Mouse (Mus musculus) right cerebral cortex, adult 18-20 months (tissue): ENCODE measurements around the gene Sema4c.

ENCODE experiments used
- DNase-seq: peaks from one replicate; pipeline ENCODE4 v3.0.0; 2022; ENCODE audit warnings: mixed read lengths

Sema4c gene

DNA sequence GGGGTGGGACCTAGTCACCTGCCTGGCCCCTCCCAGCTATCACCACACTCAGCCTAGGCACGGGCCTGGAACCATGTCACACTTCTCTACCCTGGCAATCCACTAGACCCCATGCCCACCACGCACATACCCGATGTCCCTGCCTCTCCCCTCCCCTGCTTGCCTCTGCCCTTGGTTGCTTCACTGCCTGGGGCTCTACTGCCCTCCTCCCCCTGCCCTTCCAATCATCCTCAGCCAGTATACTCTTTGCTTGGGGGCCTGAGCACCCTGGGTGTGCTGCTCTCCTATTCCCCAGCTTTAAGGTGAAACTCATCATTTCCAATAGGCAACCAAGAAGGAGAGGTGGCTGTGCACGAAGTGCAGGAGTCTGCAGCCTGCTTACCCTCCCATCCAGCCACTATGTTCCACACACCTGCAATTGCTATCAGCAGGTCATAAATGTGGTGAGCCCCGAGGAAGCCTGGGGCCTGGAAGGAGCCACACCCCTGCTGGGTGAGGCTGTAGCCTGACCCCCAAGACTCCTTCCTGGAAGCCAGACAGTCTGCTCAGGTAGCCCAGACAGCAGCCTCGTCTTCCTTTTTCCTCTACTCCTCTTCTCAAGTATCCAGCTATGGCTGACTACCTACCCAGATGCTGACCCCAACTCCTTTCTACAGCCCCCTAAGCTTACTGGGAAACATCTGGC, 19.0 kb upstream of the Sema4c start:
- no peak for DNase-seq

DNA sequence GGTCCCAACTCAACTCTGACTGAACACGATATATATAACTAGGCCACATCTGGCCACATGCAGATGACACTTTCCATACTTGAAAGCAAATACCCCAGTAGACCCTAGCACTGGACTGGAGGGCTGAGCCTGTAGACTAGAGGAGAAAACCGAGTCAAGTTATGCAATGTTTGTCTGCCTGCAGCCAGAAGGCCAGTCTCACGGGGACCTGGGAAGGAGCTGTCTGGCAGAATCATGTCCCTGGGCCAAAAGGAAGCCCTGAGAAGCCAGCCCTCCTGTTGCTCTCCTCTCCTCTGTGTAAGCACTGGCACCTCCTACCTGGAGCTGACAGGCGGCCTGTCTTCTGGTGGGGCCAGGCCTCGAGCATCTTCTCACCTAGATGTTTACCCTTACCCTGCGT, 17.2 kb upstream of the Sema4c start:
- DNase-seq, result no peak

DNA sequence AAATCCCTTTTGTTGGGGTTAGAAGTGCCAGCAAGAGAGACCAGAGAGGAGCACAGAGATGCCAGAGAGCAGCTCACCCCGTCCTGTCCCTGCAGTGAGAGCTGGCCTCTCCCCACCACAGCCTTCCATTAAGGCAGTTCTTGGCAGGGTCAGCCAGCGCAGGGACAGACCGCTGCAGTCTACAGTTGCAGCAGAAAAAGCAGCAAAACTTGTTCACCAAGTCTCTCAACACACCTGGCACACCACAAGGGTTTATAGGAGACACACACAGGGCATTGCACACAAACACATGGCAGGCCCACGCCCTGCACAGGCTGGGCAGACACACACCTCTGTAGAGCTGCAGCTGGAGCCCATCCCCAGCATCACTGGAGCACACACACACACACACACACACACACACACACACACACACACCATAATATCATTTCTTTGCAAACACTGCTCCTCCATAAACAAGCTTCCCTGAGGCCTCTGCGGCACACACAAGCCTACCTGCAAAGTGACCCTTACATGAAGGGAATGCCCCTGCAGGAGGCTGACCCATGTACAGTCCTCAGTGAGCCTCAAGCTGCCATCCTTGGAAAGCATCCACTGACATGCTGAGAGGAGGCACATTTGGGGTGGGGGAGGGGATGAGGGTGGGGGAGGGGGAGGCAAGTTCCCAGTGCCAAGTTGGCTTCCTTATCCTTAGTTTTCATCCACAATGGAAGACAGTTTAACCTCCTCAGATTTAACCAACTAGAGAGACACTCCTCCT, 16.2 kb upstream of the Sema4c start:
- DNase-seq, result no peak

GRCm38 (mm10) chr1:36573524-36573923, 15.4 kb upstream of the Sema4c start:
- DNase-seq, result no peak

DNA sequence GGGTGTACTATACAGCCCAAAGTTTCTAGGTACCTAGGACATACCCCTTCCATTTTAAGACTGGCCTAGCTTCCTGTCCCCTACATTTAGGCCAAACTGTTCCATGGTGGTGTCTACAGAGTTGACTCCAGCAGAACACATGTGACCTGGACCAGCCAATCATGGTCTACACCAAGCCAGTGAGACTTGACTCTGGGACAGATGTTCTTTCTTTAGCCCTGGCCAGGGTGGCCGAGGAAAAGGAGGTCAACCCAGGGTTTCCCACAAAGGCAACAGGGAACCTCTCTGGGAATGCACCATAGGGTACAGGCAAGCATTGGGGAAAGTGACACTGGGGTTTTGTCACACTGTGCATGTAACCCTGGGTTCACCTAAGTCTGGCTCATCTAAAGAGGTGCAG, 14.6 kb upstream of the Sema4c start:
- no peak for DNase-seq

GRCm38 (mm10) chr1:36572140-36572700, 14.1 kb upstream of the Sema4c start:
- no peak for DNase-seq

- no peak for DNase-seq
These were observed 13.5 kb upstream of the Sema4c start for GRCm38 (mm10) chr1:36571627-36572026.

DNA sequence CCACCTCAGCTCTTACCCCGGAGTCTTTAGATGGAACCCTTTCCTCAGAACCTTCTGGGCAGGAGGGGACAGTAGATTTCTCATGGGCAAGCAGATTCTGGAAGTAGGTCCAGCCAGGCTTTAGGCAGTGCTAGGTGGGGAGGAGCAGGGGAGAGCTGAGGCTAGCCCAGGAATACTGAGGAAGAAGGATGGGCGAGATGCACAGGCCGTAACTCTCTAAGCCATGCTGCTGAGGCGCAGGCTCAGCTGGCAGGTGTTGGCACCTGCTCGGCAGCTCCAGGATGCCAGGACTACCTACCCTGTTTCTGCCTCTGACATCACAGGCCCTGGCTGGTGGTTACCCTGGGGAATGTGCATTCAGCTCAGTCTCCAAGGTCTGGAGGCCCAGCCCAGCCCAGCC, 12.2 kb upstream of the Sema4c start:
- no peak for DNase-seq

DNA sequence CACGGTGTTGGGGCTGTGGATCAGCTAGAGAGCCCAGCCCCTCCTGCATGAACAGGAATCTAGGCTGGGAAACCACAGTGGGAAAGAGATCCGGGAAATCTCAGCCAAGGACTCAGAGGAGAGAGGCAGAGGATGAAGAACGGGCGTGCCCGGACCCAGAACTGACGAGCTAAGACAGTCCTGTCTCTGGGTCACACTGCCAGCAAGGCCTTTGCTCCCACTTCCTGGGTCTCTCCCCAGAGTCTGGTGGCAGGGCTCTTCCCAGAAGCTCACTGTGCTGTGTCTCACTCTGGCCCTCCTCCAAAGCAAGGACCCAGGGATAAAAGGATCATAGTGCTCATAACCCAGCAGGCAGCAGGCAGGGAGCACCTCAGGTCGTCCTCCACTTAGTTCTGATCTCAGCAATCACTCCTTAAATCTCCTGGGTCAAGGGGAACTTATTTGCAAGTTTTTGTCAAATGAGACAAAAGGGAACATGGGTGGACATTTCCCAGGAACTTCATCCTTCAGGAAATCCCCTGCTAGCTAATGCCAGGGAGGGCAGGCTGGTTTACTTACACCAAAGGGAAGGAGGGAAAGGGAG, 11.6 kb upstream of the Sema4c start:
- no peak for DNase-seq

GRCm38 (mm10) chr1:36568776-36569175, 10.6 kb upstream of the Sema4c start:
- DNase-seq, result no peak

DNA sequence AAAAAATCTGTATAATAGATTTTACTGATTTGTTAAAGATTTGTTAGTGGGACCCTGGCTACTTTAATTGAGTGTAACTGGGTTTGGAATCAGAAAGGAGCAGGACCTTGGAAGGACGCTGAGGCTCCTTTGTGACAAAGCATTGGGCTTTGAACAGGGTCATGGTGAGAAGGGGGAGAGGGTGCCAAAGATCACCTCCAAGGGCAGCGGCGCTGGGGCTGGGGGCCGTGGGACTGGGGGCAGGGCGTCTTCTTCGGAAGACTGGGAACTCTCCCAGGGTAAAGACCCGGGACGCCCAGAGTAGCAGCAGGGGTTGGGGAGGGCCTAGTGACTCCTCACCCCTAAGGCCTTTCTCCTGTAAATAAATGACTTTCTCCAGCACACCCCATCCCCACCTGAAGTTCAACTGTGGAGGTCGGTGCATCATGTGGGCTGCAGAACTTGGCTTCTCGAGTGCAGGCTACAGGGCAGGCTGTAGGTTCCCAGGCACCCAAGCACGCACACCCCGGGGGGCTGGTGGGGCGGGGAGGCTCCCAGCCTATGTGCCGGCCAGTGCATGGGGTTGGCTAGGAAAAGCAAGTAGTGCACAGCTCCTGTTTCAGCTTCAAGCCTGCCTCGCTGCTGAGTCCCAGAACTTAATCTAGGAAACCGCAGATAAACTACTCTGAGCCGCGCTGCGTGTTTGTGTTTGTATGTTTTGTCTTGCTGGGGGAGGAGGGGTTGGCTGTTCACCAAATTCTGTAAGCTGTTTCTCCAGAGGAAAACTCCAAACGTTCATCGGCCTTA, 9.9 kb upstream of the Sema4c start:
- no peak for DNase-seq

DNA sequence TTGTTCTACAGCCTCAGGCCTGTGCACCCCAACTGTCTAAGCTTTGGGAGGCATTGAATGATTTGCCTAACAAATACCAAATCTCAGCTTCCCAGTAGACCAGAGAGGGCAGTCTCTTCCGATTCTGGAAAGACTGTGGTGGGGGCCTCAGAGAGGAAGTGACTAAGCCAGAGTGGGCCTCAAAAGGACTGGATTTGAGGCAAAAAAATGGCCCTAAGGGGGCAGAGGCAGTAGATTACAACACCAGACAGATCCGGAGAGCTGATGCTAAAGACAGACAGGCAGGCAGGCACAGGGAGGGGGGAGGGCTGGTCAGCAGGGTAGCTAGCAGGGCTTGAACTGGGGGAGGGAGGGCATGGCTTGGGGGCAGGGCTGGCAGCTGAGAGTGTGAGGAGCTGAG, 8.3 kb upstream of the Sema4c start:
- no peak for DNase-seq

DNA sequence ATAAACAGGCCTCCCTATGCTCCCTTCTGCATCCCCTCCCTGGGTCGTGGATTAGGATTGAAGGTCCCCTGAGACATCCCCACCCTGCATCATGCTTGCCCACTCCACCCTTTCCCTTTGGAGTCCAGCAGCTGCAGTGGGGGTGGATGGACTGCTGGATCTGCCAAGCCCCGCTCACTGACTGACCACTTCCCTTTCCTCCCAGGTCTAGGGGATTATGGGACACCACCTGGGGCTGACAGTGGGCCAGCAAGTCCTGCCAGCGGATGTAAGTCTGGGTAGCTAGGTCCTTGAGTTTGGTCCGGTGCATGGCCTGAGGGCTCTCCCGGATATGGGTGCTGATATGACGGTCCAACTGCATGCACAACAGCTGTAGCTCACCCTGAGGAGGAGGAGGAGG, 6.0 kb upstream of the Sema4c start:
- DNase-seq, result no peak

DNA sequence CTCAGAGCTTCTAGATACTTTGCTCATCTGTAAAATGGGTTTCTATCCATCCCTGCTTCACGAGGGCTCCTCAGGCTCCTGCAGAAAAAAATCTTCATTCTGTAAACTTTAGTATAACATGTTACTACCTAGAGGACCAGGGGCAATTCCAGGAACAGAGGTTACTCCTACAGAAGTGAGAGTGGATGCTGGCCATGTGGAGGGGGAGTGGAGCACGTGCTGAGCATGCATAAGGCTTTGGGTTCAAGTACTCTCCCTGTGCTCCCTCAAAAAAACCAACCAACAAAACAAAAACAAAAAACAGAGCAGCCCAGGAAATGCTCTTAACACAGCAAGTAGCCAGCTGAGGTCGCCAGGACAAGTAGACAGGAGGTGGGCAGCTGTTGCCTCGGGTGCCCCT, 5.5 kb upstream of the Sema4c start:
- DNase-seq, result no peak

- no peak for DNase-seq
These were observed 5.0 kb upstream of the Sema4c start for GRCm38 (mm10) chr1:36563197-36563596.

DNA sequence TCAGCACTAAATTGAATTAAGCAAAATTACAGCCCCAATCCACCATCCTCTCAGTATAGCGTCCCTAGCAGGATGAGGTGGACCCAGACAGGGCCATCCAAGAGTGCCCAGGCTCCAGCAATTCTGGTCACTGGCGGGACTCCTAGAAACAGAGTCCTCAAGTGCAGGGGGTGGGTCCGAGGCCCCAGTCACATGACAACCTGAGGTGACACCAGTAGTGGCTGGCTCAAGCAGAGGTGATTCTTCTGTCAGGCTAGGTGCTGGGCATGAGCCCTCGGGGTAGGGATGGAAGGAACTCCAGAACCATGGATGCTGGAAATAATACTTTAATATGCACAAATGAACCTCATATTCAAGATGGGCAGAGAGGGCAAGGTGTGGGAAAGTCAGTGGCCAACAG, 4.2 kb upstream of the Sema4c start:
- DNase-seq, result no peak

DNA sequence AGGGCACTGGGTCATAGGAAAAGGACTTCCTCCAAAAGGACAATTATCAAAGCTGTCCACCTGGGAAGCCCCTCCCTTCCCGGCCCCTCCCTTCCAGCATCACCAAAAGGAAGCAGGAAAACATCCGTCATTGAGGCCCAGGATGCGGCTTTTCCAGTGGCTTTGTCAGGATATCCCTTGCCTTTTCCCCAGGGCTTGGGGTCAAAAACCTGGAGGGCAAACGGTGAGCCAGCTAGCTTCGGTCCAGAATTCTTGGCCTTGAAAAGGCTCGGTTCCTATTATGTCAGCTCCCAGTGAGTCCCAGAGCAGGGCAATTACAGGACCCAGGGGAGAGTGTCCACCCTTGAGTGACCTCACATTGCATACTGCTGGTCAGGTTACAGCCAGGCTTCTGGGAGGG, 2.8 kb upstream of the Sema4c start:
- no peak for DNase-seq

GRCm38 (mm10) chr1:36559888-36560287, 1.7 kb upstream of the Sema4c start:
- no peak for DNase-seq

GRCm38 (mm10) chr1:36559256-36559655, 1.1 kb upstream of the Sema4c start:
- no peak for DNase-seq

GRCm38 (mm10) chr1:36557457-36558011, 615 bp downstream of the Sema4c start:
- DNase-seq, result peak; percentile 60

DNA sequence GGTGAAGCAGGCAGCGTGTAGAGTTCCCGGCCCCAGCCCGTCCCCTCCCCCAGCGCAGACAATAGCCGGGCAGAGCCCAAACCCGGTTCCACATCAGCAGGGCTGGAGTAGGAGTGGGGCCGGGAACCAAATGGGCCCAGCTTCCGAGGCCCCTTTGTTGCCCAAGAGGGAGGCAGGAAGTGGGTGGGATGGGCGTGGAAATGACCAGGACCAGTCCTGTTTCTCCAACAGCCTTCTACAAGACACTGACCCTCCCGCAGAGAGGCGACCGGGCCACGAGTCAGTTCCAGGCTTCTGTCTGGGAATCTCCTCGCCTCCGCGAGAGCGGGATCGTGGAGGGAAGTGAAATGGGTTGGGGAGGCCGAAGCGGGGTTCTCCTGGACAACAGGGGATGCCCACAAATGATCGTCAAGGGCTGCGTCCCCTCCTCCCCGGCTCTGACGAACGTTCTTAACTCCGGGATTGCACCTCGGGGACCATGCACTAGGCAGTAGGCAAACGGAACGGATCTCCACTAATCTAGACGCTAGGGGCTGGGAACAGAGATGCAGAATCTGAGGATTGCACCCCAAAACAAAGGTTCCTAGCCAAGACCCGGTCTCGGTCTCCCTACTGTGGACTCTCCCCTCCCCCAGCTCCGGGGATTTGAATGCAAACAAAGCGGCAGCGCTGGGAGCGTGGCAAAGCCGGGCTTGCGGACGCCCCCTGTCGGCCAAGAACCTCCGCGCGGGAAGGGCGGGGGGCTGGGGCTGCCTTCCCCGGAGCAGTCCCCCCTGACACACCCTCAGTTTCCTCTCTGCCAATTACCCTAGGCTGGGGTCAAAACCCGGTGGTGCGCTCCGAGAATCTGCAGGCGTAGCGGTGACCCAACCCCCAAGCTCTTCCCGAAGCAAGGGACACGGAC, 1.3 kb downstream of the Sema4c start:
- peak; percentile 91 for DNase-seq
